Mouse (Mus musculus): ENCODE data around the gene 1700067P10Rik. TPM values are rescaled to one million over a fixed set of nuclear protein-coding genes. Genes with fewer than 3 reads are reported as not detected.

Gene 1700067P10Rik
- polyA plus RNA-seq (2015; fragmentation: Nextera tagmentation; extraction: Ambion mirVana) = not detected in 2 replicates

DNA sequence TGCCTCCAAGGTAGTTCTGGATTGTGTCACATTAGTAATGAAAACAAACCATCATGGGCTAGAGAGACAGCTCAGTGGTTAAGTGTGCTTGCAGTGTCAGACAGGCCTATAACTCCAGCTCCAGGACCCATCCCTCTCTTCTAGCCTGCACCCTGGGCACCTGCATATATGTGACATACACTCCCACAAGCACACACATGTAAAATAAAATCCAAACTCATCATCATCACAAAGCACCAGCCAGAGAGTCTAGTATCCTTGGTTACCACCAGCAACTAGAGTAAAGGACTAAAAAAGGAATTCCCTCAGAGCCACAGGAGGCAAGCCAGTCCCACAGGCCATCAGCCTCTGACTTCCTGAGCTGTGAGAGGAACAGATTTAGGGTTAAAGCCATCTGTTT, at the start of gene 1700067P10Rik:
Gene 1700067P10Rik (plus strand): TSS at position 301 of the 400 bp plus-strand sequence.
- no peak for DNase-seq (ENCODE audit: low spot score)

DNA sequence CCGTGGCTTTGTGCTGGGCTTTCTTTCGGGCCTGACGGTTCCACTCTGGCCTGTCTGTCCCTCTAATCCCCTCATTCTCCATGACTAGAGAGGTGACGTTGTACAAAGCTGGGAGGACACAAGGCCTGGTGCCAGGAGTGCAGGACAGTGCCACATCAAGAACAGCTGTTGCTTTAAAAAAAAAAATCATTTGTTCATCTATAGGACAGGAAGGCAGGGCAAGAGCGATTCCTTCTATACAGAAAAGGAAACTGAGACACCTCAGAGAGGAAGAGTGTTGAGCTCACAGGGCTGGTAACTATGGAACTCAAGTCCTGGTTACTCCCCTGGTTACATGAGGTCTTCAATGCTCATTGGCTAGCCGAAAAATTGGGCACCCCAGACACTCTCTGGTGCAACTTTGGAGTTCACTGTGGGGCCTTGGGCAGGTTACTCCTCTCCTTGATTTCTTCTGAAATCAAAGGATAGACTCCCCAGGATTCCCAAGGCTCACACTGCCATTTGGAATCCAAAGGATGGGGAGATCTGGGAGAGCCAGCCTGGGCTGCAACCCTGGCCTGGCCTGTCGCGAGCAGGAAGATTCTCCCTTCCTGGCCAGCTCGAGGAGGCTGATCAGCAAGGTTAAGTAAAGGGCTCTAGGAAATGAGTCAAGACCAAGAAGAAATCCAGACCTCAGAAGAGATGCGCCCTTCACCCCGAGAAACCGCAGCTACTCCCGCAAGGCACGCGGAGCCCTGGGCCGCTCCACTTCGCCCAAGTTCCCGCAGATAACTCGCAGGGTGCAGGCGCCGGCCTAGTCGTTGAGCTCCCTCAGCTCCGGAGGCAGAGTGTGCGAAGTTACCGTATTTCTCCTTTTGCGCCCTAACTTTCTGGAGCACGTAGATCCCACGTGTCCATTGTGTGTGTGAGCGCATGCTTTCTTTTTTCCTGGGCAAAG, 47.5 kb upstream of the 1700067P10Rik start:
- peak; percentile 76 for DNase-seq (ENCODE audit: low spot score)

DNA sequence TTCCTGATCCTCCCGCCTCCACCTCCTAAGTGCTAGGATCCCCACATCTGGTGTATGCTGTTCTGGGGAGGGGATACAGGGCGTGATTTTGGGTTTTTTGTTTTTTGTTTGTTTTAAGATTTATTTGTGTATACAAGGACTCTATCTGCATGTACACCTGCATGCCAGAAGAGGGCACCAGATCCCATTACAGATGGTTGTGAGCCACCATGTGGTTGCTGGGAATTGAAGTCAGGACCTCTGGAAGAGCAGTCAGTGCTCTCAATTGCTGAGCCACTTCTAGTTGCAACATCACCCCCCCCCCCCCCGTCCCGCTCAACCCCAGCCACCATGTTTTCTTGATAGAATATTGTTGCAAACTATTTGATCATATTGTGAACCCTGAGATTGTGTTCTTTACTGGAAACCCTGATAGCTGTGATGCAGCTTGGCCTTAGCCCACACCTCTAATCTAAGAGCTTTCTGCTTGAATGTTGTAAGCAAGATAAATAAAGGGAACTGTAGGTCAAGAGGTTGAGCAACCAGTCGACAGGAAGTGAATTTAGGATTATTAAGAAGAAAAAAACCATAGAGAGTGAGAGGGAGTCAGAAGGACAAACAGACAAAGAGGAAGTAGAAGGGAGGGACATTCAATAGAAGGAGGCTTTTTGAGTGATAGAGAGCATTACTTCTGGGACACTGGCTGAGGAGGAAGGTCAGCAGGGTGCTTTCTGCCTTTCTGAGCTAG, 45.8 kb upstream of the 1700067P10Rik start:
- no peak for DNase-seq (ENCODE audit: low spot score)

DNA sequence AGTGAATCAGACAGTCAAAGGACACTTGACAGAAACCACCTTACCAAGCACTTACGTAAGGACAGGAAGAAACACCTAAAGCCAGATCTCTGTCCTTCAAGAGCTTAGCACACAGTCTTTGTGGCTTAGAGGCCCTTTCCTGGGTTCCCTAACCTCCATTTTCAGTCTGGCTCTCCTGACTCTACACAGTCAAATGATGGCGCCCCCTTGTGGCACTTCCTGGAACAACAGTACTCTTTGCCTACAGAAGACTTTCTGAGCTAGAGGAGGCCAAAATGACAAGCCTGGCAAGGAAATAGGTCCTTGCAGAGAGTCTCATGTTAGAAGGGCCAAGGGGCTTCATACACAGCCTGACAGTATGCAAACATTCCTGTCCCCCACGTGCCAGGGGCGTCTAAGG, 43.5 kb upstream of the 1700067P10Rik start:
- DNase-seq (ENCODE audit: low spot score) = peak; percentile 87

DNA sequence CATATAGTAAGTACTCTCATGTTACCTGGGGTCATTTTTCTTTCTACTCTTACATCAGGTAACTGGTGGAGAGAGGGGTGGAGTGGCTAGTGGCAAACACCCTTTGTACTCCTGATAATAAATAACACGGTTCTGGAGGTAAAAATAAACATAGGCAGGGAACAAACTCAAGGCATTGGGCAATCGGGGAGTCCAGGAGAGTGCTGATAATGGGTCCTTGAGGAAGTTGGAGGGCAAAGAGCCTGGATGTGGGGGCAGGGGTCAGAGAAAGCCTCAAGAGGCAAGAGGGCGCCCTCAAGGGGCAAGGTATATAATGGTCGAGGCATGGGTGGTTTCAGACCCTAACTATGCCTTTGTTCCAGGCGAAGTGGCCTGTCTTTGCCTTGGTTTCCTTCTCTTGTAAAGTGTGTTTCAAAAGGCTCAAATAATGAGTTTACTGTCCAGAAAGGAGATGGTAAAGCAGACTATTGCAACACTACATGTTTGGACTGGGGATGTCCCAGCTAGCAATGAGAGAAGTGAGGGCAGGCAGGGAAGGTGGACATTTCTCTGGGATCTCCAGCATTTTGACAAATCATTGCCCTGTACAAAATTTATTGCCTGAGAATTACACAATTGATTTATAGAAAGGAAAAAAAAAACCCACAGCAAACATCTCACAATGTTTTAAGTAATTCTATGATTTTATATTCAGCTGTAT, 37.3 kb upstream of the 1700067P10Rik start:
- no peak for DNase-seq (ENCODE audit: low spot score)

DNA sequence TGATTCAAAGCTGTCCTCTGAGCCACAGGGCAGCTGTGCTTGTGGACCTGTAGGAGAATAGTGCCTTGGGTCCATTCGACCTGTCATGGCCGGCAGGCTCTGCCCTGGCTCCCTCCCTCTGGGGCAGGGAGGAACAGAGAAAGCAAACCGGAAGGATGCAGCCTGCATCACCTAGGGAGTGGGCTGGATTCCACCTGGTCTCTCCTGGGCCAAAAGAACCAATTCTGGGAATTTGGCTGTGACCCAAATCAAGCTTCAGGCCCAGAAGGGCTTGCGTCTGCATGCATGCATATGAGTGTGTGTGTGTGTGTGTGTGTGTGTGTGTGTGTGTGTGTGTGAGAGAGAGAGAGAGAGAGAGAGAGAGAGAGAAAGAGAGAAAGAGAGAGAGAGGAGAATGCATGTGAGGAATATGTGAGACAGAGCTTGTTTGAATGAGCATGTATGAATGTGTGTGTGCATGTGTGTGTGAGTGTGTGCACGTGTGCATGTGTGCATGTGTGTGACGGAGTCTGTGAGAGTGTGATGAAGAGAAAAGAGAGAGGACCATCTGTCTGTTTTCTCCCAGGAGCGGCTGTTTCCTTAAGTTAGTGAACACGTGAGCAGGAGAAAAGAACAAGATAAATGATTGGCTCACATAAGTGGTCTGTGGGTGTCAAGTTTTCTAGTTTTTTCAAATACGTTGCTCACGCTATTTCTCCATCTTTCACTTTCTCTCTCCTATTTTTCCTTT, 36.6 kb upstream of the 1700067P10Rik start:
- DNase-seq (ENCODE audit: low spot score) = no peak

DNA sequence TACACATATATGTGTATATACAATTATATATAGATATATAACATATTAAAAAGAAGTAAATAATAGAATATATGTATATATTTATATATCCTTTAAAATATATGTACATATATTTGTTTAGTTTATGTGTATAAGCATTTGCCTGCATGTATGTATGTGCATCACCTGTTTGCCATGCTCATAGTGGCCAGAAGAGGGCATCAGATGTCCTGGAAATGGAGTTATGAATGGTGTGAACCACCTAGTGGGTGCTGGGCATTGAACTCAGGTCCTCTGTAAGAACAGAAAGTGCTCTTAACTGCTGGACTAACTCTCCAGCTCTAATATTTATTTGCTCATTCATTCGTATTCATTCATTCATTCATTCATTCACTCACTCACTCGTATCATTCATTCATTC, 35.5 kb upstream of the 1700067P10Rik start:
- no peak for DNase-seq (ENCODE audit: low spot score)

DNA sequence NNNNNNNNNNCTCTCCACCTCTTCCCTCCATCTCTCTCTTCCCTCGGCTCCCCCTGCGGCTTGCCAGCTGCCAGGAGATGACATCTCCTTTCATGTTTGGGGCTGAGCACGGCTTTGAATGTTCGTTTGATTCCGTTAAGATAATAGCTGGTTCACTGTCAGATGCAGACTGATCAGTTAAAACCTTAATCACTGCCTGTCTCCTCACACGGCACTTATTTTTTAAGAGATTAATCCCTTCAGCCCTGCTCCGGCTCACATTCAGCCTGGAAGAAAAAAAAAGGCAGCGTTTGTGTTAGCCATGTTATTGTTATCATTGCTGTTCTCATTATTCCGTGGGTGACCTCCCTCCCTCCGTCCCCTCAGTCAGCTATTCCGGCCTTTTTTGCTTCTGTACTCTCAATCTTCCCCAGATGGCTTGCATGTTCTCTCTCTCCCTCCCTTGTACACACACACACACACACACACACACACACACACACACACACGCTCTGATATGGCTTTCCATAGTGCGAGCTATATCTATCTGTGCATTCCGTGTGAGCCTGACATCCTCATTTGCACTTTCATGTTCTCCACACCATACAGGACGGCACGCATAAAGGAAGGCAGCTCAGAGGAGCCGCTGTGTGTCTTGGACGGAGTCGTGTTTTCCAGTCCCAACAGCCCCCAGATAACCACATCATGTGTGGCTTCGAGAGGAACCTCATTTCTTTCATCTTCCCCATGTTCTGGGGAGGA, 33.9 kb upstream of the 1700067P10Rik start:
- peak; percentile 33 for DNase-seq (ENCODE audit: low spot score)

DNA sequence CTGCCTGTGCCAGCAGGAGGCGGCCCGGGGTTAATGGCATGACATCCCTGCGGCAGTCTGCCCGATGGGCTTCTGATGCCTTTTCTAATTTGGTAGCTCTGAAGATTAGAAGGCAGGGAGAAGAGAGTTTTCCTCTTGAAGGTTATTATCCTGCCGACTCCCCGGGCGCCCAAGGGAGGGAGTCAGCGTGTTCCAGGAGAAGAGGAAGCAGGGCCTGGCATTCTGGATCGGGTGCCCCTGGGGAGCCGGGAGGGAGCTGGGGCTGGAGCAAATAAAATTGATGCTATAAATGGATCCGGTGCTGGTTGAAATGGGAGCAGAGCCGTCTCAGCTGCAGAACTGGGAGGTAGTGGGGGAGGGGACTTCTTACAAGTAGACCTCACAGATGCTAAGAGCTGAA, 31.7 kb upstream of the 1700067P10Rik start:
- no peak for DNase-seq (ENCODE audit: low spot score)

DNA sequence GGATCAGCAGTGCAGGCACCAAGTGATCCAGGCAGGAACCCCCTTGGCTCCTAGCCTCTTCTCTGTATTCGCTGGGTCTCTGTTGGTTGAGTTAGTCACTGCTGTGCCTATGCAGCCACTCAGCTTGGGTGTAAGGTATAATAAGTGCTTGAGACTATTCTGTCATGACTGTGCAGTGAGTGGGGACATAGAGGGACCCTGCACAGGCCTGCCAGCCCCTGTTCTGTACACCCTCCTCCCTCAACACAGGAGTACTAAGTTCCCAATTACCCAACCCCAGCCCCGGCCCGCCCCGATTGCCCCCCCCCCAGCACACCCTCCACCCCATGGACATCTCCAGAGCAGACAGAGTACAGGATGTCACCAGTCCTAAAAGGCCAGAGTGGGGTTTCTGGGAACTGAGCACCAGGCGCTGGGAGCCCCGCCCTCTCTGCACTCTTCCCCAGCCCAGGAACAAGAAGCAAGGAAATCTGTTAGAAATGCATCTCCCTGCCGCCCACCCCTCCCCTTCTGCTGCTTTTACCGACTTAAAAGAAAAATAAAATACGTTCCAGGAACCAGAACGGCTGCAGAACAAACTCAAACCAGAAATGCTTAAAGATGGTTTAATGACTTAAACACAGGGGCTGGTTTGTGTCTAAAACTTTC, 24.8 kb upstream of the 1700067P10Rik start:
- no peak for DNase-seq (ENCODE audit: low spot score)

DNA sequence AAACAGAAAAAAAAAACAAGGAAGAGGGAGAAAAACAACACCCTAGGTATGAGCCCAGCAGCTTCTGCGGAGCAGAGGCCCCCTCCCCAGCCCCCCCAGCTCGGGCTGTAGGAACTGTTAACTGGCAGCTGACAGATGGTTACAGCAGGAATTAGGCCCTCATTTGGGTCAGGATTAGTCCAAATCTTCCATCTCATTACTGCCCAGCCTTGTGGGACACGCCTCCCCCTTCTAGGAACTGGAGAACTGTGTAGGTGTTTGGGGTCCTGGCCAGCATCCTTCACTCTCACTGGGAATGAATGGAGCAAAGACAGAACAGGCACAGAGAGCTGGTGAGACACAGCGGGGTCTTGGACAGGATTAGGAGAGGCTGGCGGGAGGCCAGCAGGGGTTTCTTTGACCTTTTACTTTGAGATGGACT, 24.0 kb upstream of the 1700067P10Rik start:
- no peak for DNase-seq (ENCODE audit: low spot score)

DNA sequence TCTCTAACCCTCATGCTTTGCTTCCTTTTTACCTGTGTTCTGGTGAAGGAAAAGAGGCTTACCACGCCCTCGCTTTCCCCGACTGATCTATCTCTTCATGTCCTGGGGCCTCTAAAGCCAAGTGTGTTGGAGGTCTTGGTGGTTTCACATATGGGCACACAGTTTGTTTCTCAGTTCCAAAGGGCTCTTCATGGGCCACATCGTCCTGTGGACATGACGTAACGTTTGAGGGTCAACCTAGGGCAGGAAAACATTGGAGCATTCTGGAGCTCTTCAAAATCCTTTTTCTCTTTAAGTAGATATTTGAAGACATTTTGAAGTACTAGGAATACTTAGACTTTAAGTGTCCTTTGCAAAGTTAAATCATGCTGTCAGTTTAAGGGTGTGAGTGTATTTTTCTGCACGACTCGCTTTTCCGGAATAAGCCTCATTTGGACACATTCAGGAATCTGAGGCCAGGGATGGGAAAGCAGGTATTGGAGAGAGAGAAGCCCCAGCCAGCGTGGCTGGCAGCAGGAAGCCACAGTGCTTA, 22.0 kb upstream of the 1700067P10Rik start:
- DNase-seq (ENCODE audit: low spot score) = no peak

DNA sequence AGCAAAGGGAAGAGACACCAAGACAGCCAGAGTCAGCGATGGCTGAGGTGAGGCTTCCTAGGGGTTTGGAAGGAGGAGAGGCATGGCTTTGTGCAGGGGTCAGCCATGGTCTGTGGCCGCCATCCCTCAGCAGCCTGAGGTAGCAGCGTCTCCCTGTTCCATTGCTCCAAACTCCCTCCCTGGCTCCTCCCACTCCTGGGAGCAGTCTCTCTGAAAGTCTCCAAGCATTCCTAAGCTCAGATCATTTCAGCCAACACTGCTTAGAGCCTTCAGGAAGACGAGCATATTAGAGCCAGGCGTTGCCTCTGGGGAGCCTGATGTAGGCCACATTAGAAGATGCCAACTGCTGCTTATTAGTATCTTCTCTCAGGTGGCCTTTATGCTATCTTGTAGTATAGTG, 21.4 kb upstream of the 1700067P10Rik start:
- DNase-seq (ENCODE audit: low spot score) = no peak

DNA sequence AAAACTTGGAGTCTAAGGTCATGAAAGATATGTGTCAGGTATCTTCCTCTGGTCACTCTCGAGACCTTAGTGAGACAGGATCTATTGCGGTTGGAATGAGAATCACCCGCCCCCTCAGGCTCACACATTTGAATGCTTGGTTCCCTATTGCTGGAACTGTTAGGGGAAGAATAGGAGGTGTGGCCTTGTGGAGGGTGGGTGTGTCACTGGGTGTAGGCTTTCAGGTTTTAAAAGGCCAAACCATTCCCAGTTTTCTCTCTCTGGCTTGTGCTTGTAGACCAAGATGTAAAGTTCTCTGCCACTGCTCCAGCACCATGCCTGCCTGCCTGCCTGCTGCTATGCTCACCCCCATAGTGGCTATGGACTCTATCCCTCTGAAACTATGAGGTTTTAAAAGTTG, 8.5 kb upstream of the 1700067P10Rik start:
- no peak for DNase-seq (ENCODE audit: low spot score)

DNA sequence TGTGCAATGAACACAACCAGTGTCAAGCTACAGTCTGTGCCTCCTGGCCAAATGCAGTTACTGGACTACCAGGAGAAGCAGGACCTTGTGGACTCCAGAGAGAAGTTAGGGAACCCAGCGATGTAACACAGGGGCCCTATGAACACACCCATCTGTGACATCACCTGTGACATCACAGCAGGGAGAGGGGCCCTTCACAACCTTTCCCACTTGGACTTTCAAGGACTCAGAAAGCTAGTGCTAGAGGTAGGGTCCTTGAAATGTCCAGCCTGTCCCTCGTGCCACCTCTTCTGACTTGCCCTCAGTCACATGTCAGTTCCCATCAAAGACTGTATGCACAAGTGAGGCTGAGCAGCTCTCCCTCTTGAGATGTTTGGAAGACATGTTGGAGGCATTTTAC, 327 bp downstream of the 1700067P10Rik start:
- DNase-seq (ENCODE audit: low spot score) = no peak

DNA sequence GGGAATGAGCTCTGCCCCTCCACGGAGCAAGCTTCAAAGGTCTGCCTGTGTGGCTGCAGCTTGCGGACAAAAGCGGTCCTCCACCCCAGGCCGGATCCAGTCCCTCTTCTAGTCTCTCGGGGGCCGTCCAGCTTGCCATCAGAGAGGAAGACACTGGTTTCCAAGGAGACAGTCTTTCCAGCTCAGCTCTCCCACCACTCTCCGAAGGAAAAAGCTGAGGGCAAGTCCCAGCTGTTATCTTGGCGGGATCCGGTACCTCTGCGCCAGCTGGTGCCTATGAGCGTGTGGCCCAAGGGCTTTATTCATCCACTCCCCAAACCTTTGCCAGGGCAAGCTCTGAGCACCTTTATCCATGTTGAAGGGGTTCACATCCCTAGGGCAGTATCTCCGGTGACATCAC, 1.2 kb downstream of the 1700067P10Rik start:
- no peak for DNase-seq (ENCODE audit: low spot score)

DNA sequence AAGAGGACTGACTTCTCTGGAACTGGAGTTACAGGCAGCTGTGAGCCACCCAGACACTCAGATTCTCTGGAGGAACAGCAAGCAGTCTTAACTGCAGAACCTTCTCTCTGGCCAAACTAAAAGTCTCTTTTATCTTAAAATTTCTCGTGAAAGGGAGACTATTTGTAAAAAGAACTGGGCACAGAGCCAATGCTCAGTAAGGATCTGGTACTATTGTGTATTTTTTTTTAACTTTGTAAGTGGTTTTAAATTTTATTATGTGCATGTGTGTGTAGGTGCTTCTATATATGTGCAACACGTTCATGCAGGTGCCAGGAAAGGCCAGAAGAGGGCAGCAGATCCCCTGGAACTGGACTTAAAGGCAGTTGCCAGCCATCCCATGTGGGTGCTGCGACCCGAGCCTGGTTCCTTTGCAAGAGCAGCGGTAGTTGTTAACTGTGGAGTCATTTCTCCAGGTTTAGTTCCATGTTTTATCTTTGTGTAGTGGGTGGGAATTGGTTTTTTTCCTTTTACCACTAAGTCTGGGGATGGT, 4.2 kb downstream of the 1700067P10Rik start:
- DNase-seq (ENCODE audit: low spot score) = no peak

DNA sequence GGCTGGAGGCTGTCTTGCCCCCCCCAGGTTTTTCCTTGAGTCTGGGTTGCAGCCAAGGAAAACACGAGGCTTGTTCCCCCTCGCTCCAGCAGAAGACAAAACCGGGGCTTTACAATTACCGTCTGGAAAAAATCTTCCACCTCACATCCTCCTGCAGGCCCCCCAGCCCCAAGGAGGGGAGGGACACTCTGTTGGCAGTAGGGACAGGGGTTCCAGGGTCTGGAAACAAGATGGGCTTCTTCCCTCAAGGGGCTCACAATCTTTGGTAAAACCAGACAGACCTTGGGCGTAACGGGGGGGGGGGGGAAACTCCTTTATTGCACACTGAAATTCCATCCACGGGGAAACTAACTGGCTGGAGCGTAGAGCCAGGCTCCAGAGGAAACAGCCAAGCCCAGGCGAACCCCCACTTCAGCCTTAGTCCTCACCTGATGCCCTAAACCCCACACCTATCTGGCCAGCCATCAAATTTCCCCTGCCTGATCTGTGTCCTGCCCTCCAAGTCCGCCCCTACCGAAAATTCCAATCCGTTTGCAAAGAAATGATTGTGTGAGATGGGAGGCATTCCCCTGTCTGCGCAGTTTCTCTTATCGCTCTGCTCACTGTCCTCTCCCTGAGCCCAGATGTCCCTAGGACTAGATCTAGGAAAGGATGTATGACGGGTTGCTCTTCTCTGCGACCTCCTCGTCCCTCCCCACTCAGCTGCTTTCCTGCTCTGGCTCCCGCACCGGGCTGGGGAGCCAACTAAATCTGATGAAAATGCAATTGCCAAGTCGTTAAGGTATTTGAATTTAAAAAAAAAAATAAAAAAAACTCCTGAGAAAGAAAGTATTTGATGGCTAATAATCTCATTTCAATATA, 5.9 kb downstream of the 1700067P10Rik start:
- DNase-seq (ENCODE audit: low spot score) = no peak

All from thymus, postnatal 0 days (tissue).